Mouse (Mus musculus) megakaryocyte-erythroid progenitor cell, adult 5-6 weeks (primary cell): ENCODE measurements at regions not wholly inside any gene's neighbourhood (a gene's known extent, or its start where the extent isn't known, plus 50 kb on each side); places are given as distances from the start of the nearest gene placed in this dataset.
"Not testable (repeated sequence)": the region's sequence is repeated elsewhere in the genome, so short reads cannot be mapped to it uniquely, and the experiment has no call there.

ENCODE experiments used
- ATAC-seq: replicated peaks from 2 replicates; pipeline ENCODE4 v1.8.0; 2016; ENCODE audit warnings: mild to moderate bottlenecking, inconsistent platforms; ENCODE audit not compliant: severe bottlenecking, poor library complexity, low FRiP score, low TSS enrichment

- no peak for ATAC-seq
Observed at GRCm38 (mm10) chr13:5690124-5690523, 171.2 kb upstream of the Klf6 start.

DNA sequence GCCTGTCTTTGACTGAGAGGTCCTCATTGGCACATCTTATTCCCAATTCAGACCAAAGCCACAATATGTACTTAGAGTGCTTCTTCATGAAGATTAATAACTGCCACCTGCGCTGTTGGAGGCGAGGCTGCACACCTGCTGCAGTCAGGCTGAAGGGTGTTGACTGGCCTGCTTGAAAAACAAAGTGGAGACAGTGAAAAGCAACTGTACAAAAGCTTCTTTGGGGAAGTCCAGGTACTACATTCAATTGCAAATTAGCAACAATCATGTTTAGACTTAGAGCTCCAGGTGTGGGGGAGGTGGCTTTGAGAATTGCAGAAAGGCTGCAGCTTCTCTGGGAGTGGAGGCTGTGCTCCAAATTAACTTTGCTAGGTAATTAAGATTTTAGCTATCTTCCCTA lies 170.6 kb upstream of the Klf6 start:
- ATAC-seq, result not testable (repeated sequence)

DNA sequence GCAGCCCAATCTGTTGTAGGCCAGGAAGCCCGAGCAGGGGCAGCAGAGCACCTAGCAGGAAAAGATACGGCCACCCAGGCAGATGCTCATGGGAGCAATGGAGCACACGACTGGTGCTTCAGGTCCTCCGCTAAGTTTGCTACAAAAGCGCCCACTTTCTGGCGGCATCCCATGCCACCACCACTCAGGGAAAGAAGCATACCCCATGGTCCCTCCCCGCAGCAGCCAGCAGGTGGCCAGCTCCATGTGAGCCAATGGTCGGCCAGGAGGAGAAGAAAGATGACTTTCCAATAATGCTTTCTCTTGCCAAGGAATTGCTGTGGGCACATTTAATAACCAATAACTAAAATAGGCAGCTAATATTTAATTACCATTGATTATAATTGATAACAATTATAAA lies 166.7 kb upstream of the Klf6 start:
- ATAC-seq, result no peak

- ATAC-seq, result not testable (repeated sequence)
Observed at GRCm38 (mm10) chr13:5695581-5695980, 165.7 kb upstream of the Klf6 start.

DNA sequence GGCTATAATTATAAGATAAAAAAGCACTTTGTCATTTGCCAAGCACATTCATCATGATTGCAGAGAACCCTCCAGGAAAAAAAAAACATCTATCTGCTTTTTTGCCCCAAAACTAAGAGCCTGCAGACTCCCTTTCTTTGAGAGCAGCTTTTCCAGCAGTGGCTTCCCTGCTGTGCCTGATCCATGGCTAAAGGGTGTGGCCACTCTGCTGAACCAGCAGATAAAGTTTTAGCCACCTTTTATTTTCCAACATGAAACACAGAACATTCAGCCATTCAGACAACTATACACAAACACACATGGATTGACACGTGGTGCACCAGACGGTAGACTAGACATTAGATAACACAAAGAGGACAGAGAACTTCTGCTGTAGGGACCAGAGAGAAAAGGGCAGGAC lies 164.9 kb upstream of the Klf6 start:
- ATAC-seq, result no peak

DNA sequence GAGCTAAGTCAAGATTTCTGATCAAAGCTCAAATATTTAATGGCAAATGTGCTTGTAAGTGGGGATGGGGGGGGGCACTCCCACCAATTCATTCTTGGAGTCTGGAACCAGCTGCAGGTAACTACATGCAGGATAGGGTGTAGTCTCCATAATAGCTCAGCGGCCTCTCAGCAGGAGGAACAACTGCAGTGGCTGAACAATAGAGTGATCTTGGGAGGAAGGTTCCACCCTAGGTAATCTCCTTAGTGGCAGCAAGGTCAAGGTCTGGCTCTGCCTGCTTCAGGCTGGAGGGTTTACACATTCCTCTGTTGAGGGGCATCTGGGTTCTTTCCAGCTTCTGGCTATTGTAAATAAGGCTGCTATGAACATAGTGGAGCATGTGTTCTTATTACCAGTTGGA lies 164.0 kb upstream of the Klf6 start:
- not testable (repeated sequence) for ATAC-seq

- no peak for ATAC-seq
Observed at GRCm38 (mm10) chr13:5702071-5702470, 159.2 kb upstream of the Klf6 start.

- ATAC-seq, result no peak
Observed at GRCm38 (mm10) chr13:5704991-5705390, 156.3 kb upstream of the Klf6 start.

- no peak for ATAC-seq
Observed at GRCm38 (mm10) chr13:5711646-5712045, 149.6 kb upstream of the Klf6 start.

GRCm38 (mm10) chr13:5713195-5713863 lies 148.0 kb upstream of the Klf6 start:
- no peak for ATAC-seq

GRCm38 (mm10) chr13:5714191-5714591 lies 147.1 kb upstream of the Klf6 start:
- peak; percentile 68; the same call in 1 of the 2 replicates for ATAC-seq

GRCm38 (mm10) chr13:5714793-5715192 lies 146.5 kb upstream of the Klf6 start:
- ATAC-seq, result peak; percentile 45; the same call in 1 of the 2 replicates

- no peak for ATAC-seq
Observed at GRCm38 (mm10) chr13:5716749-5717148, 144.5 kb upstream of the Klf6 start.

DNA sequence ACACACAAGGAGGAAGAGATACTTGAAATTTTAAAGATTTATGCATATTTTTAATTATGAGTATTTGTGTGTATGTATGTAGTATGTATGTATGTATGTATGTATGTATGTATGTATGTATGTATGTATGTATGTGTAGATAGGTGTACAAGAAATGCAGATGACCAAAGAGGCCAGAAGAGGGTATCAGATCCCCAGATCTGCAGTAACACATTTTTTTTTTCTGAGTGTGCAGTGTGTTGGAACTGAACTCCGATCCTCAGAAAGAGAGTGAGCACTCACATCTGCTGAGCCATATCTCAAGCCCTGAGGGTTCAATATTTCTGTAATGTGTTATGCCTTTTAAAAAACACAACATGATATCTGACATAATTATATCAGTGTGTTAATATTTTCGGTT lies 138.0 kb upstream of the Klf6 start:
- no peak for ATAC-seq

- no peak for ATAC-seq
Observed at GRCm38 (mm10) chr13:5724364-5724763, 136.9 kb upstream of the Klf6 start.

DNA sequence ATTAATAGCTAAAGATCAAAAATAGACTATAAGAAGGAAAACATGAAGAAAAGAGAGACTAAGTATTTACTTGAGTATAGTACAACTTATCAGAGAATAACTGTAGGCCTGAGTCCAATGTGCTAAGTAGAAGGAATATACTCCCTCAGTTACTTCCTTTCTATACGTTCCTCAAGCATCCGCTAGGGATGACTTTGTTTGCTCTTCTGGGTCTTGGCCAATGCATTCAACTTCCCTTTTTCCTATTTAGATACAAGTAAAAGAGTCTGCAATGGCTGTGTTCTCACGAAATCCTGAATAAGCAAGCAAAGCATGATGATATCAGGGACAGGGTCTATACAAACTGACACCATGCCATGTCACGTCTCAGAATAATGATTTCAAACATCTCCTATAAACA lies 135.3 kb upstream of the Klf6 start:
- ATAC-seq, result no peak

GRCm38 (mm10) chr13:5726446-5726845 lies 134.8 kb upstream of the Klf6 start:
- ATAC-seq, result no peak

- no peak for ATAC-seq
Observed at GRCm38 (mm10) chr13:5728172-5728571, 133.1 kb upstream of the Klf6 start.

- no peak for ATAC-seq
Observed at GRCm38 (mm10) chr13:5728808-5729207, 132.5 kb upstream of the Klf6 start.

DNA sequence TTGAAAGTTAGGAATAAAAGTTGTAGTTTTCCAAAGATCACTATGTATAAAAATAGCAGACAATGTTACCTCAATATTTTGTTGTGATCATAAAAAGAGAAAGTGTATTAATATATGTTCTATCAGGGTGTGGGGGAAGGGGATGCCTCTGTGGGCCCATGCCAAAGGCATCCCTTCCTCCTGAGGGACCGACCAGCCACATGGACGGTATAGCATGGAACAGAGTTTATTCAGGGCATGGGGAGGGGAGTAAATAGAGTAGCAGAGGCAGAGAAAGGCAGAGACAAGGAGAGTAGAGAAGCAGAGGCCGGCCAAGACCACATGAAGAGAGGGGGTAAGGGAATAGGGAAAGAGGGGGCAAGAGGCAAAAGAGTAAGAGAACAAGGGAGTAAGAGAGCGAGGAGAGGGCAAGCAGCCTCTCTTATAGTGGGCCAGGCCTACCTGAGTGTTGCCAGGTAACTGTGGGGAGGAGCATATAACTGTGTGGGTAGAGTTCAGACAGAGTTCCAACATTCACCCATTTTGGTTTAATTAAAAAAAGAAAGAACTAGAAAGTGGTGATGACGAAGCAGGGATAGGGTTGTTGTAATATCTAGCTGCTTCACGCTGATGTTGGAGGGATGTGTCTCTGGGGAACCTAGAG lies 131.7 kb upstream of the Klf6 start:
- no peak for ATAC-seq

DNA sequence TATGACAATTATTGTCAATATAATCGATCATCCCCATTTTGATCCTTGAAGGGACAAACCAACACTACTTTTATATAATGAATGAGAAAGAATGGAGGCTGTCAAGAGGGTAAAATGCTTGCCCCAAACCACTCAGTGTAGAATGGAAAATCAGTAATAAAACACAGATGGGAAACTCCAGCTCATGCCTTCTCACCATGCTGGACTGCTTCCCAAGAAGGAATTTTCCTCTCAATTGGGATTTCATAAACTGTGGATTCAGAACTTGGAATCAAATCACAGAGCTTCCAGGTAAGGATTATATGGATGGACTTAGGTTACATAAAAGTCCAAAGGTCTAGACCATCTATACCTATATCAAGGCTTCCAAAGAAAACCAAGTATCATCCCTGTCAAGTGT lies 129.1 kb upstream of the Klf6 start:
- no peak for ATAC-seq
